Mouse (Mus musculus): ENCODE measurements around the gene Gucd1.

DNA sequence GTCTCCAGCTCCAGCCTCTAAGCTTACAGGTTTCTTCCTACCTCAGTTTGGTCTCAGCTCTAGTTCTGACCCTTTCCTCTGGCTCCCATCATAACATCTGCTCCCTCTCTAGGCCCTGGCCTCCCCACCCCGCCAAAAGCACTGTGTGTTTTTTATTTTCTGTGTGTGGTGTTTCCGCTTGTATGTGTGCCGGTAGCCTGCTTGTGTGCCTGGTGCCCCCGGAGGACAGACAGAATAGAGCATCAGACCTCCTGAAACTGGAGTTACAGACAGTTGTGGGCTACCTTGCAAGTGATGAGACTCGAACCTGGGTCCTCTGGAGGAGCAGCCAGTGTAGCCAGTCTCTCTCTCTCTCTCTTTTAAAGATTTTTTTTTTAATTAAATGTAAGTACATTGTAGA lies 48.5 kb upstream of the Gucd1 start:
- TF ChIP-seq MAFK (IDR thresholded peaks at IDR 0.05; ENCODE audit: insufficient read depth, low read depth, low read length) (no peak), ZC3H11A (IDR thresholded peaks at IDR 0.05; ENCODE audit: borderline replicate concordance, low read depth, low read length) (no peak), ZNF384 (IDR thresholded peaks at IDR 0.05; ENCODE audit: low read depth, low read length) (no peak), CHD2 (IDR thresholded peaks at IDR 0.05; ENCODE audit: low read depth, low read length) (no peak)
